Mouse (Mus musculus) monocyte, adult 5-6 weeks (primary cell): ENCODE data around the gene Lsm11. TPM values are rescaled to one million over a fixed set of nuclear protein-coding genes. Genes with fewer than 3 reads are reported as not detected.

ENCODE experiments used
- ATAC-seq: fragments of 153-309, 156-312 bp; replicated peaks from 2 replicates; pipeline ENCODE4 v1.8.0; 2017; ENCODE audit warnings: mild to moderate bottlenecking; ENCODE audit not compliant: low TSS enrichment, insufficient number of reproducible peaks, severe bottlenecking, poor library complexity, low FRiP score
- total RNA-seq: library from RNA; stranded (forward); fragments of 200-1000, 200-491, 200-594 nt; gene quantifications from 3 replicates; pipeline ENCODE4 v1.2.3, GENCODE M21; 2017

Gene Lsm11
- total RNA-seq, 1 experiment from 2014 or later: 3.4 TPM

GRCm38 (mm10) chr11:45937478-45937877 is 7.3 kb downstream of the Lsm11 start:
- no peak for ATAC-seq

- no peak for ATAC-seq
Observed at GRCm38 (mm10) chr11:45932771-45933170, 12.0 kb downstream of the Lsm11 start.

DNA sequence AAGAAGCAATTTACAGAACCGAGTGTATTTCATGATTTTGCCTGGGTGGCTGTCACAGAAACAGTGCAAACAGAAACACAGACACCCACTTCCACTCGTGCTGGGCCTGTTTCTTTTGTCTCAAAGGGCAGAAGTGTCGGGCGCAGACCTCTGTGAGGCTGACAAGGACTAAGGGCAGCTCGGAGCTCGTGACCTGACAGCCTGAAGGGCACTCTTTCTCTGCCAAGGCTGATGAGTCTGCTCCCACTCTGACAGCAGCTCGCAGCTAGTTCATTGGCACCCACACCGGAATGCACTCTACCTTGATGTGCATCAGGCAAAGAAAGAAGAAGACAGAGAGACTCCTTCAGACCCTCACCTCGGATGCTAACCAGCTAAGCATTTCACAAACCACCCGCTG is 15.2 kb downstream of the Lsm11 start:
- no peak for ATAC-seq

- ATAC-seq: no peak
Observed at GRCm38 (mm10) chr11:45927456-45927855, 17.3 kb downstream of the Lsm11 start.

- ATAC-seq: peak; percentile 81
Observed at GRCm38 (mm10) chr11:45926640-45927082, 18.1 kb downstream of the Lsm11 start.

DNA sequence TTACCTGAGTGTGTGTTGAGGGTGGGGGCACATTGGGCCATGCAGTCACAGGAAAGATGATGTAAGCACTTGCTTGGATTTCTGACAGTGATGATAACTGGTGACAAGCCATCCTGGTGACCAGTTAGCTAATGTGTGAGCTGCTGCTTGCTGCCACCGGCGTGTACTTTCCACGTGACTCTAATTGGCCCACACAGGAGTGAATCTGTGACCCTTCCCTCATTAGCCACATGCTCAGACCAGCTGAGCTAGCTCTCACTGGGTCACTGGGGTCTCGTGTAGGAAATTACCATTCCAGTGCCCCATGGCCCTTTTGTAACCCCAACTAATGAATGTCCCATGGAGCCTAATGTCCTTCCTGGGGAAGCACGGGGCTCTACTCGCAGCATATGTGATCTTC is 19.3 kb downstream of the Lsm11 start:
- ATAC-seq: no peak

GRCm38 (mm10) chr11:45921480-45921898 is 23.2 kb downstream of the Lsm11 start:
- no peak for ATAC-seq

DNA sequence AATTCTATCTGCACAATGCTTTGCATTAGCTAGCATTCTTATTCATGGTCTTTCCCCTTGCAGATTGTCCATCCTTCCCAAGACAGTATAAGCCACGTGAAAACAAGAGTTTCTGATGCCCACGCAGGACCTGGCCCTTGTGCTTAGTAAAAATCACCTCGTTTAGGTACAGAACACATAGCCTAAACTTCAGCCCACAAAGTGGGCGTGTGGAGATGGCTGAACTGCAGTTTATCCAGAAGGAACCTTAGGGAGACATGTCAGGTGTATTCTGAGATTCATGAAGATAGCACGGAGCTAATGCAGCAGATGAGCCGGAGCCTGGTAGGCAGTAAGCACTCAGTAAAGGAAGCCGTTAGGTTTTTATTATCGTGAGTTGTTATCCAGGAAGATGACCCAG is 23.7 kb downstream of the Lsm11 start:
- ATAC-seq: no peak

DNA sequence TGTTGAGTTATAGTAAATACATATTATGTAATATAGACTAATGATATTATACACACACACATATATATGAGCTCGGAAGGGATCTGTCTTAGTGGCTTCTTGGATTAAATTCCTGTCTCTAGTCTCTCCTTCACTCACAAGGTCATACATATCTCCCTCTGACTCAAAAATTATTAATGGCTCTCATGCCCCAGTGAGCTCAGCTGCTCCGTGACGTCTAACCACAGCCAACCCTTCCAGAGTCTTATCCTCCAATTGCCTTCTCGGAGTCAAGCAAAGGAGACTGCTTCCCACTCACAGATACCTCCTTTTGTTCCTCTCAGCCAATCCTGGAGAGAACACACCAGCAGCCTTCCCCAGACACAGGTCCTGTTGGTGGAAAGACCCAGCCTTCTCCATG is 25.9 kb downstream of the Lsm11 start:
- ATAC-seq: no peak

DNA sequence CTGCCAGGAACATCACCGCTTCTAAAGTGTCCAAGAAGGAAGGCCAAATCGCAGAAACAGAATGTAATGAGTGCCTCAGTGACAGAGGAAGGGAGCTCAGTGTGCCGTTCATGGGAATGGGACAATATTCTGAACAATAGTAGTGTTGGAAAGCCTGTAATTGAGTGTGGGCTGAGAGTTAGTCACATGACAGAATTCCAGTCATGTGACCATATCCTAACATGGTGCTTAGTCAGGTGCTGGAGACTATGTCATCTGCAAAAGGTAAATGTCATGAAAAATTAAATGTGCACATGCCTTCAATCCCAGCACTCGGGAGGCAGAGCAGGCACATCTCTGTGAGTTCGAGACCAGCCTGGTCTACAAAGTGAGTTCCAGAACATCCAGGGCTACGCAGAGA is 26.7 kb downstream of the Lsm11 start:
- ATAC-seq: no peak

- ATAC-seq: no peak
Observed at GRCm38 (mm10) chr11:45916196-45916595, 28.5 kb downstream of the Lsm11 start.

GRCm38 (mm10) chr11:45910701-45911100 is 34.0 kb downstream of the Lsm11 start:
- ATAC-seq: no peak

- no peak for ATAC-seq
Observed at GRCm38 (mm10) chr11:45908894-45909293, 35.8 kb downstream of the Lsm11 start.

DNA sequence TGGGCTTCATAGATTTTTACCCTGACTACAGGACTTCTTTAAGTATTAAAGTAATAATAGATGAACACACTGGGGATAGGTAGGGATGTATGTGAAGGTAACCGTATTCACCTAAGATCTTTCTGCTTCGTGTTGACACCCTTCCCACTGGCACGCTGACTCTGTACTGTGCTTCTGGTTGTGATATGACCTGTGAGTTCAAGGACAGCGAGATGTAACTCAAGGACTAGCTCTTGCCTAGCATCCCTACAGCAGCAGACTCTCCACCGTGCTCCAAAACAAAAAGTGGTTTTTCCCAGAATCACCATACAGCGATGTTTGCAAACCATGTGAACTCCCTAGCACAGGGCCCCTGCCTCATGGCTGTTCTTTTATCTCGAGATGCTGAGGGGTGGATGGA is 36.7 kb downstream of the Lsm11 start:
- no peak for ATAC-seq

GRCm38 (mm10) chr11:45907301-45907700 is 37.4 kb downstream of the Lsm11 start:
- ATAC-seq: no peak

DNA sequence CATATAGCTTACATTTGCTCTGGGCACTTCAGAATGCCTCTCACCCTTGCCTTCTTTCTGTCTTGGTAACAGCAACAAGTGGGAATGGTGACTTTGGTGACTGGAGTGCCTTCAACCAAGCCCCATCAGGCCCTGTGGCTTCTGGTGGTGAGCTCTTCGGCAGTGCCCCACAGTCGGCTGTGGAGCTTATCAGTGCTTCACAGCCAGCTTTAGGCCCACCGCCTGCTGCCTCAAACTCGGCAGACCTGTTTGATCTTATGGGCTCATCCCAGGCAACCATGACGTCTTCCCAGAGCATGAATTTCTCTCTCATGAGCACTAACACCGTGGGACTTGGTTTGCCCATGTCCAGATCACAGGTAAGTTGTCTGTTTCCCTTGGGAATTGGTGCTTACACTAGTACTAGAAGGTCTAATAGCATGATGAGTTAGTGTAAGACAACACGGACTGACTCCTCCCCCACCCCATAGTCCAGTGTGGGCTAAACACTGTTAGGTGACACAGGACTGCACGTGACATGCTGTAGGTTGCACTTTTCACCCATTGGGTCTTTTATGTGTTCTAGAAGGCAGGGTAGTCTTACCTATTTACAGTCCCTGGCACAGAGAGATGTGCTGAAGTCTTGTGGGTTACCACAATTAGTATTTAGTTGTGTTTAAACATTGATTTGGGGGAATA is 38.5 kb downstream of the Lsm11 start:
- ATAC-seq: no peak

- ATAC-seq: no peak
Observed at GRCm38 (mm10) chr11:45900233-45901015, 44.3 kb downstream of the Lsm11 start.

DNA sequence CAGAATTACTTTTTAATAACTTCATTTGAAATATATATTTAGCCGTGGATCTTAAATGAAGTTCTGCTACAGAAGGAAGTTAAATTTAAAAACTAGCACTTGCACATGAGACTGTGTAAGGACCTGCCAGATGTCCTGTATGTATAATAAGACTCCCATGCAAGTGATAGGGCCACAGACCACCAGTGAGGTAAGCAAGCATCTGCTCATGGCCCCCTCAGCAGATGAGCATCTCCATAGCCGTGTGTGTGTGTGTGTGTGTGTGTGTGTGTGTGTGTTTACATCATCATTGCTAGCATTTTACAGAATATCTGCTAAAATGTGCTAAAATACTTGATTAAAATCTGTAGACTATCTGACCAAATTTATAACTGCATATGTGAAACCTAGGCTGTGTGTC is 47.3 kb downstream of the Lsm11 start:
- no peak for ATAC-seq

DNA sequence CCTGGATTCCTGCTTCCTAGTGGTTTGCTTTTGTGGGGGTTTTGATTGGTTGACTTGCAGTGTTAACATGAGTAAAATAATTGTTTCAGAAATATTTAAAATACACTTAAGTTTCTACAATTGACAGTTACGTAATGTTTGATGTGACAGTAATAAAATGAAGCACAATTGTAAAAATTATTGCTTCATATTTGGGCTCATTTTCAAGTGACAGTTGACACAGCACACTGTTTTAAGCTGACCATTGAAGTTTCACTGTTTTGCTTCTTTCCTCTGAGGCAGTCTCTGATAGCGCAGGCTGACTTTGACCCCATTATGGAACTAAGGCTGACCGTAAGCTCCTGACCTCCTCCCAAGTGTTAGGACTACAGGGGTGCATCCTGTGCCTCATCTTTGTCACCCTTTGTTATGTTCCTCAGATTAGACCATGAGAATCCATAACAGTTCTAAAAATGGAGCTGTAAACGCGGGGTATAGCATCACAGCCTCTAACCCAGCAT is 51.8 kb downstream of the Lsm11 start:
- ATAC-seq: no peak

DNA sequence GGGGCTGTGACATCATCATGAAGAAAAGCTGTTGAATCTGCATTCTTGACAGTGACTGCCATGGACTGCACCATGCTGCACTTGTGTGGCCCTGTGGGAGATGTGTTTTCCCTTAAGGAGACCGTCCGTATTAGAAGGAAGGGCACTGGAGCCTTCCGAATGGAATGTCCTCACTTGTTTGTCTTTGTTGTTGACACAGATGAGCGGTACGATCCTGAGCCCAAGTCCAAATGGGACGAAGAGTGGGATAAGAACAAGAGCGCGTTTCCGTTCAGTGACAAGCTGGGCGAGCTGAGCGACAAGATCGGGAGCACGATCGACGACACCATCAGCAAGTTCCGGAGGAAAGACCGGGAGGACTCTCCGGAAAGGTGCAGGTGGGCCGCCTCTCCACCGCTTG is 54.3 kb downstream of the Lsm11 start:
- no peak for ATAC-seq
